Mouse (Mus musculus) midbrain, embryonic 13.5 days (tissue): ENCODE measurements around the gene Nop2. TPM values are rescaled to one million over a fixed set of nuclear protein-coding genes. Genes with fewer than 3 reads are reported as not detected.

ENCODE experiments used
- ATAC-seq: fragments of 200-750 bp; cut with Nextera tagmentation; 2 replicates; pipeline ENCODE4 v1.8.0; 2017; ENCODE audit warnings: mild to moderate bottlenecking, moderate TSS enrichment, moderate library complexity
- H3K27ac ChIP-seq: fragments of 300-500 bp; sonication (generic); 2 replicates; pipeline ENCODE4 v1.5.1; 2015; ENCODE audit warnings: inconsistent platforms, mild to moderate bottlenecking, moderate library complexity
- H3K27me3 ChIP-seq: fragments of 300-500 bp; sonication (generic); 2 replicates; pipeline ENCODE4 v1.6.1; 2015; ENCODE audit warnings: mild to moderate bottlenecking, inconsistent platforms
- H3K36me3 ChIP-seq: fragments of 300-500 bp; sonication (generic); 2 replicates; pipeline ENCODE4 v1.6.1; 2015; ENCODE audit warnings: mild to moderate bottlenecking, inconsistent platforms
- H3K4me1 ChIP-seq: fragments of 300-500 bp; sonication (generic); replicated peaks from 2 replicates; pipeline ENCODE4 v1.6.1; 2015; ENCODE audit warnings: inconsistent platforms
- H3K4me2 ChIP-seq: fragments of 300-500 bp; sonication (generic); replicated peaks from 2 replicates; pipeline ENCODE4 v1.6.1; 2015; ENCODE audit warnings: moderate library complexity, mild to moderate bottlenecking, inconsistent platforms
- H3K4me3 ChIP-seq: fragments of 300-500 bp; sonication (generic); replicated peaks from 2 replicates; pipeline ENCODE4 v1.5.1; 2015; ENCODE audit warnings: mild to moderate bottlenecking, inconsistent platforms
- H3K9ac ChIP-seq: fragments of 300-500 bp; sonication (generic); replicated peaks from 2 replicates; pipeline ENCODE4 v1.6.1; 2015; ENCODE audit warnings: mild to moderate bottlenecking, inconsistent platforms
- H3K9me3 ChIP-seq: fragments of 300-500 bp; sonication (generic); 2 replicates; pipeline ENCODE4 v1.6.1; 2016; ENCODE audit warnings: mild to moderate bottlenecking, inconsistent platforms
- WGBS: fragments of 180-500 bp; shearing (Covaris S2); methylation state at CpG from one replicate; pipeline ENCODE4 v1.1.7; 2015; 5-methylcytosine and 5-hydroxymethylcytosine counted together
- polyA plus RNA-seq: library from polyadenylated mRNA; unstranded; fragments of >200 nt; fragmentation: Nextera tagmentation; extraction: Ambion mirVana; gene quantifications from 2 replicates; pipeline ENCODE4 v1.2.1, GENCODE M21; 2015

Nop2 gene
- polyA plus RNA-seq, 1 experiment from 2014 or later, result 43.2 TPM

GRCm38 (mm10) chr6:125166861-125167650 lies 35.3 kb downstream of the Nop2 start:
- Histone ChIP-seq H3K9me3 (no peaks in the 10 kb centered on the region), H3K4me1 (peaks cover 41% of the 10 kb centered on the region), H3K36me3 (peaks cover 66% of the 10 kb centered on the region), H3K27ac (peak overlapping the region; percentile 94), H3K27me3 (no peaks in the 10 kb centered on the region), H3K4me3 (peak overlapping the region; percentile 98), H3K4me2 (peak overlapping the region; percentile 96), H3K9ac (peak overlapping the region; percentile 98)
- no peak for ATAC-seq
- 12% methylated on average over 10 of the region's 10 CpGs for WGBS

DNA sequence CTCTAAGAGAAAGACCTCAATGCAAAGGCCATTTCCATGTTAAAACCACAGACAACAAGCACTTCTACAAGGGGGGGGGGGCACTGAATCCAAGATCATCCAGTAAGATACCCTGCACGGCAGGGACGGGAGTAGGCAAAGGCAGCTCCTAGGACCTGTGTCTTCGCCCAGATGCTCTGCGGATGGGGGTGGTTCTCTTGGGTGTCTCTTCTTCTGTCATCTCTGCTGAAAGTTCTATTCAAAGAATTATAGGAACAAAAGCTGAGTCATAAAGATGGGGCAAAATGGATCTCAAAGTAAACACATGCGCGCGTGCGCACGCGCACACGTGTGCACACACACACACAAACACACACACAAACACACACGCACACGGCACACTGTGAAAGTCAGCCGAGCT lies 36.4 kb downstream of the Nop2 start:
- Histone ChIP-seq H3K9ac (no peak overlapping the region), H3K36me3 (peaks cover 67% of the 10 kb centered on the region), H3K27ac (no peak overlapping the region), H3K4me2 (no peak overlapping the region), H3K4me1 (peaks cover 36% of the 10 kb centered on the region), H3K4me3 (no peak overlapping the region), H3K9me3 (no peaks in the 10 kb centered on the region), H3K27me3 (no peaks in the 10 kb centered on the region)
- no peak for ATAC-seq
- 90% methylated on average over 14 of the region's 14 CpGs for WGBS

GRCm38 (mm10) chr6:125170194-125170593 lies 38.5 kb downstream of the Nop2 start:
- Histone ChIP-seq H3K27me3 (no peaks in the 10 kb centered on the region), H3K36me3 (peaks cover 81% of the 10 kb centered on the region), H3K4me2 (no peak overlapping the region), H3K9ac (0 out of 2 replicates have a peak overlapping the region, but pooled peaks have one; percentile 25), H3K27ac (no peak overlapping the region), H3K9me3 (no peaks in the 10 kb centered on the region), H3K4me1 (peaks cover 23% of the 10 kb centered on the region), H3K4me3 (no peak overlapping the region)
- 86% methylated on average over 6 of the region's 6 CpGs for WGBS
- ATAC-seq, result no peak

DNA sequence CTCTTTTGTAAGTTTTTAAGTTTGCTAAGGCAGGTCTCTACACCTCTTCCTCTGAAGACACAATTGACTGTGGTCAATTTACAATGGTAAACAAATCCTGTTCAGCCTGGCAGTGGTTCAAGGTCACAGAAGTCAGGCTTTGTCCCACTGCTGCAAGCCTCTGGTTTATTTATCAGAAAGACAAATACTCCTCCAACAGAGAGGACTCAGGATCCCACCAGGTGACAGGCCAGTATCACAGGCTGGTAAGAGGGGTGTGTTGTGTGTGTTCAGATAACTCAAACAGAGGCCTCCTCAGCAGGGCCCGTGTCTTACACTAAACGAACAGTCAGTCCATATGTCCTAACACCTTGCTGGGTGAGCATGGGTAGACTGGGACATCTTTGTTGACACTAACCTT lies 40.8 kb downstream of the Nop2 start:
- H3K27me3 ChIP-seq, result no peaks in the 10 kb centered on the region
- peaks cover 100% of the 10 kb centered on the region for H3K36me3 ChIP-seq
- H3K9ac ChIP-seq, result no peak overlapping the region
- no peak overlapping the region for H3K27ac ChIP-seq
- no peaks in the 10 kb centered on the region for H3K9me3 ChIP-seq
- 91% methylated on average over 2 of the region's 2 CpGs for WGBS
- no peak overlapping the region for H3K4me3 ChIP-seq
- H3K4me1 ChIP-seq, result peaks cover 4% of the 10 kb centered on the region
- no peak for ATAC-seq
- no peak overlapping the region for H3K4me2 ChIP-seq

- H3K4me3 ChIP-seq, result no peak overlapping the region
- no peaks in the 10 kb centered on the region for H3K27me3 ChIP-seq
- no peak overlapping the region for H3K9ac ChIP-seq
- H3K9me3 ChIP-seq, result no peaks in the 10 kb centered on the region
- peaks cover 100% of the 10 kb centered on the region for H3K36me3 ChIP-seq
- H3K4me1 ChIP-seq, result no peaks in the 10 kb centered on the region
- H3K4me2 ChIP-seq, result no peak overlapping the region
- no peak for ATAC-seq
- WGBS, result over 99% methylated on average over 7 of the region's 7 CpGs
- no peak overlapping the region for H3K27ac ChIP-seq
Measured at GRCm38 (mm10) chr6:125173256-125173655, 41.5 kb downstream of the Nop2 start.

DNA sequence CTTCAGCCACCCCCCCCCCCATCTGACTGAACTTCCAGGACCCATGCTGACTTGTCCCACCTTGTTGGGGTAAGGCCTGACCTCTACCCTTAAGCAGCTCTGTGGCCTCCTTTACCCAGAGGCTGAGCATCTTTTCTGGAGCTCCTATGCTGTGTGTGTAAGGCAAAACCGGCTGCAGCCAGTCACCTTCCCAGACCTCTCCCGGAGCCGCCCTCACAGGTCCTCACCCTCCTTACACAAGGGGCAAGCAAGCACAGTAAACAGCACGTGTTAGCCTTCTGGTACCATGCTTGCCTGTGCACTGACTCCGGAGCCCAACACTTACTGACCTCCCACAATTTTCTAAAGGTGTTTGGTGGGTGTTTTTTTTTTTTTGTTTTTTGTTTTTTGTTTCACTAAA lies 43.8 kb downstream of the Nop2 start:
- Histone ChIP-seq H3K4me2 (no peak overlapping the region), H3K27ac (no peak overlapping the region), H3K9me3 (no peaks in the 10 kb centered on the region), H3K36me3 (peaks cover 100% of the 10 kb centered on the region), H3K9ac (no peak overlapping the region), H3K4me3 (no peak overlapping the region), H3K4me1 (no peaks in the 10 kb centered on the region), H3K27me3 (no peaks in the 10 kb centered on the region)
- ATAC-seq, result no peak
- WGBS, result 92% methylated on average over 5 of the region's 5 CpGs

- Histone ChIP-seq H3K36me3 (peaks cover 98% of the 10 kb centered on the region), H3K4me3 (no peak overlapping the region), H3K9me3 (no peaks in the 10 kb centered on the region), H3K27ac (no peak overlapping the region), H3K9ac (no peak overlapping the region), H3K4me1 (no peaks in the 10 kb centered on the region), H3K27me3 (no peaks in the 10 kb centered on the region), H3K4me2 (no peak overlapping the region)
- WGBS, result 93% methylated on average over 7 of the region's 7 CpGs
- ATAC-seq, result no peak
Measured at GRCm38 (mm10) chr6:125179601-125180000, 47.9 kb downstream of the Nop2 start.

GRCm38 (mm10) chr6:125182133-125182532 lies 50.4 kb downstream of the Nop2 start:
- no peak overlapping the region for H3K27ac ChIP-seq
- no peaks in the 10 kb centered on the region for H3K9me3 ChIP-seq
- no peaks in the 10 kb centered on the region for H3K27me3 ChIP-seq
- no peak overlapping the region for H3K9ac ChIP-seq
- H3K4me1 ChIP-seq, result no peaks in the 10 kb centered on the region
- no peak for ATAC-seq
- no peak overlapping the region for H3K4me3 ChIP-seq
- no peak overlapping the region for H3K4me2 ChIP-seq
- 70% methylated on average over 5 of the region's 5 CpGs for WGBS
- H3K36me3 ChIP-seq, result peaks cover 98% of the 10 kb centered on the region

DNA sequence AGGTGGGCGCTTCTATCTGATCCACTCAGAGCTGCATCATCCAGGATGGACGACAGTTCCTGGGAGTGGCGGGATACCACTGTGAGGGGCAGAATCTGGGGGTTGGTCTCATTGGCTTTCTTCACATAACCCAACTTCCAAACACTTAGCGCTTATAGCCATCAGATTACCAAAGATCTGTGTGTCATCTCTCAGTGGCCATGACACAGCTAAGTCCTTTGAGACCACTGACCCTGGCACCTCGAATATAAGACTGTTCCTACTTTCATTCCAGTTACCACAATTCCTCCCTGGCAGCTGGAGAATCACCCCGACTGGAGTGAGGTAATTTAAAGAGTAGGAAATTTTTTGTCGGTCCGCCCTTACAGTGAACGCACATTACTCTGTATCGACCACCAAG lies 54.5 kb downstream of the Nop2 start:
- no peak overlapping the region for H3K4me3 ChIP-seq
- 95% methylated on average over 10 of the region's 10 CpGs for WGBS
- peaks cover 16% of the 10 kb centered on the region for H3K4me1 ChIP-seq
- no peak overlapping the region for H3K4me2 ChIP-seq
- H3K9me3 ChIP-seq, result no peaks in the 10 kb centered on the region
- H3K27ac ChIP-seq, result no peak overlapping the region
- H3K36me3 ChIP-seq, result peaks cover 83% of the 10 kb centered on the region
- ATAC-seq, result no peak
- no peak overlapping the region for H3K9ac ChIP-seq
- H3K27me3 ChIP-seq, result no peaks in the 10 kb centered on the region

DNA sequence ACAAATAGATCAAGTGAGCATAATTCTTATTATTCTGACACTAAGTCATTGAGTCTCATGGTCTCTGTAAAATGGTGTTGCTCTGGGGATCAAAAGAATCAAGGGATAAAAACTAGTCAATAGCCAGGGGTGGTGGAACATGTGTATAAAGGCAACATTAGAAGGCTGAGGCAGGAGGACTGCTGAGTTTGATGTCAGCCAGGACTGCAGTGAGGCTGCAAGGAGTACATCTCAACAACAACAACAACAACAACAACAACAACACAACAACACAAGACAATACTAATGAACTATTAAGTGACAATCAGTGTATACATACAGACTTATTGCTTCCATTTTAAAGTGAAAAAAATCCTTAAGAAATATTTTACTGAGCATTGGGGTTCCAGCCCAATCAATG lies 59.1 kb downstream of the Nop2 start:
- H3K9ac ChIP-seq, result peak overlapping the region; percentile 75
- H3K27me3 ChIP-seq, result no peaks in the 10 kb centered on the region
- ATAC-seq, result no peak
- H3K4me3 ChIP-seq, result peak overlapping the region; percentile 72
- H3K4me2 ChIP-seq, result peak overlapping the region; percentile 90
- H3K27ac ChIP-seq, result peak overlapping the region; percentile 88; the same call in 1 of the 2 replicates
- H3K36me3 ChIP-seq, result peaks cover 55% of the 10 kb centered on the region
- H3K9me3 ChIP-seq, result no peaks in the 10 kb centered on the region
- peaks cover 35% of the 10 kb centered on the region for H3K4me1 ChIP-seq

DNA sequence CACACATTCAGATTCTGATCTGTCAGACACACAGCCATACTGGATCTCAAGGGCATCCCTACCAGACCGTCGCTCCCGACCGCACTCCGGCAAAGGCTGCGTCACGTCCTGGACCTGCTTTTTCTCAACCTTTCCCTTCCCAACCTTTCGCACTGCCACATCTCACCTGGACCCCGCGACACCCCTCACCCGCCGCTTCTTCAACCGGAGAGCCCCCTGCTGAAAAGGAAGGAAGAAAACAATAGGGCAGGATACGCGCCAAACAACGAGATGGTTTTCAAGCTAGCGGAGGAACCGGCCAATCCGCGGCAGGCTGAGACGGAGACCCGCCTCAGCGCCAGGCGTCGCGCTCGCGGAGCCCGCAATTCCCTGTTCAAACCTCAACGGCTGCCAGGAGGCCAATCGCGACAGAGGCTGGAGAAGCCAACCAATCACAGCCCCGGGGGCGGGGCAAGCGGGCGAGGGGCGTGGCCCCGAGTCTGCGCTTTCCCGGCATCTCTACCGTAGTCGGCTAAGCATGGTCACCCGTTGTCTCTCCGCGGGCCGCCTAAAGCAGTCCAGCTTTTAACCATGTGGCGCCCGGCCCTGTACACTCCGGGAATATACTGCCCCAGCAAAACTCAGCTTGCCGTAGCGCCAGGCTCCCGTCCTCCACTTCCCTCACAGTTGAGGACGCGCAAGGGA lies 59.8 kb downstream of the Nop2 start, which contains the start of the genes Ncapd2 and Mrpl51:
Gene Ncapd2, minus strand, starts transcription at position 370 of the 684 bp plus-strand sequence.
Gene Mrpl51, plus strand, starts transcription at position 470 of the 684 bp plus-strand sequence.
- Histone ChIP-seq H3K27me3 (no peaks in the 10 kb centered on the region), H3K4me2 (peak within 1 kb of the TSS; percentile 90), H3K36me3 (peaks cover 48% of the 10 kb centered on the region), H3K9ac (peak within 1 kb of the TSS; percentile 83), H3K4me1 (peaks cover 39% of the 10 kb centered on the region), H3K27ac (peak within 1 kb of the TSS; percentile 100), H3K4me3 (peak within 1 kb of the TSS; percentile 72), H3K9me3 (no peaks in the 10 kb centered on the region)
- ATAC-seq, result peak; percentile 98
- WGBS, result under 1% methylated on average over 54 of the region's 54 CpGs

GRCm38 (mm10) chr6:125192016-125192714 lies 60.5 kb downstream of the Nop2 start:
- peak; percentile 96 for ATAC-seq
- Histone ChIP-seq H3K36me3 (peaks cover 42% of the 10 kb centered on the region), H3K27ac (peak overlapping the region; percentile 100), H3K4me3 (peak overlapping the region; percentile 72), H3K9me3 (no peaks in the 10 kb centered on the region), H3K4me1 (peaks cover 39% of the 10 kb centered on the region), H3K27me3 (no peaks in the 10 kb centered on the region), H3K9ac (peak overlapping the region; percentile 83), H3K4me2 (peak overlapping the region; percentile 90)
- WGBS, result under 1% methylated on average over 34 of the region's 34 CpGs
